In the genomic region with DNA sequence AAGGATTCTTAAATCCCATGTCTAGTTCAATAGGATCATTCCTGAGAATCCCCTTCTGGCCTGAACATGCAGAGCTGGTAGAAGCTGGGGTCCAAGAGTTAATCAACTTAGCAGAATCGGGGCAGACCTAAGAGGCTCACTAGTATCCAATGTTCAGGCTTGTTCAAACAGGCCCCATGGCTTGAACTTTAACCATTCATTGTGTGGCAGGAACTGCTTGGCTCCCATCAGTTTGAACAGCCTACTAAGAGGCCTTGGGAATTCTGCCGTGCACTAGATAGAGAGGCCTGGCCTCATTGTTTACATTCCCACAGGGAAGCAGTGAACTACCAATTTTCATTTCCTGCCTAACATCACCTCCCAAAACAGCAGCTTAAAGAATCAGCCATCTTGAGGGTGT, we compare ENCODE assay signal across 14 mouse cellular contexts. TPM values are rescaled to one million over a fixed set of nuclear protein-coding genes. Genes with fewer than 3 reads are reported as not detected.
A peak's percentile ranks its signal among the peaks of the same experiment; 100 is the strongest.
DNase-seq lines count a peak whose midpoint lies in the region; ATAC-seq and TF ChIP-seq lines count a peak whose summit lies in the region.
"Had no signal": no experiment of that assay in that cellular context is flagged by ENCODE, and none has a peak within 500 bp of the region (broad histone marks: within the 10 kb centered on the region; RNA-seq: fewer than 3 reads in every experiment).

No protein-coding gene starts in this region.

- DNase-seq in heart, embryonic 10.5 days (ENCODE audit: low spot score): no peak
- DNase-seq in heart, postnatal 10 days: no peak
- peak; percentile 88 for DNase-seq in liver, adult 2 months (ENCODE audit: extremely low read depth, low read depth, low spot score)
- DNase-seq in liver: no peak
- no peak for DNase-seq in thymus, adult 18-20 months
- DNase-seq in cerebellum, postnatal 4 days (ENCODE audit: low spot score in 2 of 2): no peak
- DNase-seq: adrenal gland, adult 2 months; cerebellum, adult 11 months; left cerebral cortex, postnatal 4 days had no signal

- peaks cover 78% of the 10 kb centered on the region for H3K79me2 ChIP-seq in liver, adult 2 months (ENCODE audit: control insufficient read depth, insufficient read depth, low read length)
- peaks cover 99% of the 10 kb centered on the region for H3K79me2 ChIP-seq in myocyte (ENCODE audit: control insufficient read depth, insufficient read depth)

- H3K27ac ChIP-seq in heart, embryonic 10.5 days: peak overlapping the region; percentile 65
- H3K27ac ChIP-seq in liver, adult 2 months (replicated peaks; ENCODE audit: insufficient read depth, low read depth, low read length): peak overlapping the region; percentile 12; the same call in 1 of the 2 replicates
- peak overlapping the region; percentile 57 for H3K27ac ChIP-seq in intestine, embryonic 15.5 days
- H3K27ac ChIP-seq: layer of hippocampus, adult 2 months had no signal

- H3K27me3 ChIP-seq in heart, embryonic 10.5 days (ENCODE audit: insufficient read depth, poor library complexity, severe bottlenecking): no peaks in the 10 kb centered on the region
- no peaks in the 10 kb centered on the region for H3K27me3 ChIP-seq in liver, adult 2 months (ENCODE audit: control insufficient read depth, insufficient read depth, low read length)
- H3K27me3 ChIP-seq in intestine, embryonic 15.5 days (replicated peaks): no peaks in the 10 kb centered on the region
- no peaks in the 10 kb centered on the region for H3K27me3 ChIP-seq in myocyte (ENCODE audit: control insufficient read depth, insufficient read depth, insufficient read length)
- H3K27me3 ChIP-seq: embryonic facial prominence, embryonic 12.5 days; hindbrain, embryonic 15.5 days had no signal

- intact Hi-C loops in heart, postnatal 10 days (cut with DNase I): no loop called here

- 27% methylated on average over 2 of the region's 2 CpGs for WGBS in heart, embryonic 10.5 days
- WGBS in liver, adult 2 months: 6% methylated on average over 2 of the region's 2 CpGs
- 5% methylated on average over 2 of the region's 2 CpGs for WGBS in intestine, embryonic 15.5 days

- peak; percentile 83 for ATAC-seq in intestine, embryonic 15.5 days

- no peak for TF ChIP-seq POLR2A in liver, adult 2 months (IDR thresholded peaks at IDR 0.05; ENCODE audit: extremely low read depth, insufficient read depth, low read length)
- no peak for TF ChIP-seq POLR2A in myocyte (IDR thresholded peaks at IDR 0.05; ENCODE audit: insufficient read length, low read depth)

- H3K4me2 ChIP-seq in intestine, embryonic 15.5 days (replicated peaks): peak overlapping the region; percentile 28; the same call in 1 of the 2 replicates
- H3K4me2 ChIP-seq in myocyte (ENCODE audit: low read depth): peak overlapping the region; percentile 15
- H3K4me2 ChIP-seq: embryonic facial prominence, embryonic 12.5 days; hindbrain, embryonic 15.5 days had no signal

- TF ChIP-seq CTCF in liver, adult 2 months (IDR thresholded peaks at IDR 0.05; ENCODE audit: low read depth, low read length): no peak

- no peaks in the 10 kb centered on the region for H3K9me3 ChIP-seq in heart, embryonic 10.5 days
- H3K9me3 ChIP-seq in intestine, embryonic 15.5 days: no peaks in the 10 kb centered on the region
- H3K9me3 ChIP-seq: embryonic facial prominence, embryonic 12.5 days; hindbrain, embryonic 15.5 days had no signal

- H3K36me3 ChIP-seq in heart, embryonic 10.5 days: no peaks in the 10 kb centered on the region
- no peaks in the 10 kb centered on the region for H3K36me3 ChIP-seq in liver, adult 2 months (ENCODE audit: control insufficient read depth, insufficient read depth, low read length)
- no peaks in the 10 kb centered on the region for H3K36me3 ChIP-seq in intestine, embryonic 15.5 days
- no peaks in the 10 kb centered on the region for H3K36me3 ChIP-seq in myocyte (ENCODE audit: control insufficient read depth, insufficient read depth)
- H3K36me3 ChIP-seq: embryonic facial prominence, embryonic 12.5 days; hindbrain, embryonic 15.5 days had no signal

- no peak overlapping the region for H3ac ChIP-seq in myocyte (ENCODE audit: control insufficient read depth, insufficient read length)

- peak overlapping the region; percentile 40; the same call in 1 of the 2 replicates for H3K4me3 ChIP-seq in heart, embryonic 10.5 days
- H3K4me3 ChIP-seq in liver, adult 2 months (ENCODE audit: insufficient read depth, low read depth, low read length): no peak overlapping the region
- no peak overlapping the region for H3K4me3 ChIP-seq in intestine, embryonic 15.5 days (replicated peaks)
- H3K4me3 ChIP-seq in myocyte: no peak overlapping the region
- H3K4me3 ChIP-seq: embryonic facial prominence, embryonic 12.5 days; hindbrain, embryonic 15.5 days; layer of hippocampus, adult 2 months had no signal

- peaks cover 78% of the 10 kb centered on the region for H3K4me1 ChIP-seq in heart, embryonic 10.5 days
- peaks cover 72% of the 10 kb centered on the region for H3K4me1 ChIP-seq in liver, adult 2 months (ENCODE audit: control insufficient read depth, insufficient read depth, low read length)
- H3K4me1 ChIP-seq in intestine, embryonic 15.5 days (replicated peaks): peaks cover 46% of the 10 kb centered on the region

- H3K9ac ChIP-seq in liver, adult 2 months (ENCODE audit: low read depth, low read length): peak overlapping the region; percentile 26; the same call in 1 of the 2 replicates
- H3K9ac ChIP-seq in intestine, embryonic 15.5 days: no peak overlapping the region
- H3K9ac ChIP-seq: embryonic facial prominence, embryonic 12.5 days; hindbrain, embryonic 15.5 days had no signal

TF ChIP-seq in myocyte, 11 proteins besides CTCF, POLR2A, EP300 and RAD21:
- no peak for TF ChIP-seq SRF (IDR thresholded peaks at IDR 0.05; ENCODE audit: control insufficient read depth, insufficient read length, low read depth)
- no peak for TF ChIP-seq MYOG (IDR thresholded peaks at IDR 0.05; ENCODE audit: control insufficient read depth in 1 of 3, insufficient read depth in 1 of 3, insufficient read length in 2 of 3, low read depth in 2 of 3)
- TF ChIP-seq TCF3 (IDR thresholded peaks at IDR 0.05; ENCODE audit: insufficient read length, low read depth): no peak
- TF ChIP-seq E2F4 (IDR thresholded peaks at IDR 0.05; ENCODE audit: insufficient read depth): no peak
- TF ChIP-seq USF1 (IDR thresholded peaks at IDR 0.05; ENCODE audit: low read depth): no peak
- no peak for TF ChIP-seq REST (IDR thresholded peaks at IDR 0.05; ENCODE audit: insufficient read depth, insufficient read length)
- no peak for TF ChIP-seq POLR2AphosphoS2 (IDR thresholded peaks at IDR 0.05; ENCODE audit: insufficient read length, low read depth)
- no peak for TF ChIP-seq TCF12 (IDR thresholded peaks at IDR 0.05; ENCODE audit: insufficient read depth, poor library complexity, severe bottlenecking)
- TF ChIP-seq MAX (IDR thresholded peaks at IDR 0.05; ENCODE audit: low read depth): no peak
- TF ChIP-seq CEBPB (IDR thresholded peaks at IDR 0.05; ENCODE audit: insufficient read depth, poor library complexity, severe bottlenecking): no peak
- no peak for TF ChIP-seq MYOD1 (IDR thresholded peaks at IDR 0.05; ENCODE audit: control insufficient read depth in 1 of 3, insufficient read length in 2 of 3, low read depth in 2 of 3)
TF ChIP-seq in myocyte: peak in this region for 0.

RNA-seq across cellular contexts. Expression of gene Larp1, which starts 12.8 kb away (rescaled TPM):
- polyA plus RNA-seq in heart, embryonic 10.5 days (2016; fragmentation: Nextera tagmentation; extraction: Ambion mirVana): 18.3 and 21.8 TPM in 2 replicates
- 10 to 100 TPM; 57.8 to 61.3 TPM for total RNA-seq in heart, postnatal 10 days (2021)
- 19.7 and 31.4 TPM in 2 replicates for total RNA-seq in liver, adult 2 months (2014; rRNA removed)
- polyA plus RNA-seq in liver, adult 2 months (2012; rRNA removed): 34.7 and 39.8 TPM in 2 replicates
- polyA plus RNA-seq in intestine, embryonic 15.5 days (2015; fragmentation: Nextera tagmentation; extraction: Ambion mirVana): 21.1 and 23.5 TPM in 2 replicates
- polyA plus RNA-seq in myocyte (2012; fragmentation: generic; extraction: Trizol): 67.6 TPM

Comparison
In these comparisons a context has a peak if more than half of its experiments do, and no peak if none do; other contexts are left out.
1. H3K27ac ChIP-seq: peak in every context shown above with its lines; median percentile 65 in heart, embryonic 10.5 days; 57 in intestine, embryonic 15.5 days; 12 in liver, adult 2 months.